Mouse (Mus musculus) natural killer cell, adult 2 months (primary cell): Measurements from ENCODE around the gene Coro2a.
"Not testable (repeated sequence)": the region's sequence is repeated elsewhere in the genome, so short reads cannot be mapped to it uniquely, and the experiment has no call there.

Experiments used
- DNase-seq, 2 experiments: peaks; one replicate each; pipeline ENCODE4 v3.0.0; 2022; ENCODE audit warnings: low spot score in 2 of 2

The Coro2a gene

GRCm38 (mm10) chr4:46601844-46602423, at the start of gene Coro2a:
Gene Coro2a (minus strand): TSS chr4:46602202.
- peak; percentile 78 to 86 for DNase-seq

- peak; percentile 93 to 96 for DNase-seq
These were observed 48.2 kb upstream of the Coro2a start, which contains the start of gene Tbc1d2 for GRCm38 (mm10) chr4:46650086-46650753. Gene Tbc1d2 (minus strand): TSS chr4:46650209.

GRCm38 (mm10) chr4:46649161-46649560, 47.2 kb upstream of the Coro2a start:
- DNase-seq = no peak

- no peak for DNase-seq
These were observed 41.7 kb upstream of the Coro2a start for GRCm38 (mm10) chr4:46643676-46644112.

- DNase-seq = no peak
These were observed 41.1 kb upstream of the Coro2a start for GRCm38 (mm10) chr4:46642924-46643675.

GRCm38 (mm10) chr4:46641283-46641682, 39.3 kb upstream of the Coro2a start:
- no peak for DNase-seq

- no peak for DNase-seq
These were observed 37.9 kb upstream of the Coro2a start for GRCm38 (mm10) chr4:46639866-46640265.

GRCm38 (mm10) chr4:46637250-46637649, 35.2 kb upstream of the Coro2a start:
- DNase-seq = not testable (repeated sequence)

- no peak for DNase-seq
These were observed 33.9 kb upstream of the Coro2a start for GRCm38 (mm10) chr4:46635702-46636430.

- no peak for DNase-seq
These were observed 32.9 kb upstream of the Coro2a start for GRCm38 (mm10) chr4:46634881-46635280.

GRCm38 (mm10) chr4:46633565-46633964, 31.6 kb upstream of the Coro2a start:
- not testable (repeated sequence) for DNase-seq

- DNase-seq = no peak
These were observed 30.5 kb upstream of the Coro2a start for GRCm38 (mm10) chr4:46632465-46632864.

GRCm38 (mm10) chr4:46630390-46630789, 28.4 kb upstream of the Coro2a start:
- peak; percentile 20 to 43 for DNase-seq

GRCm38 (mm10) chr4:46628873-46629272, 26.9 kb upstream of the Coro2a start:
- DNase-seq = no peak

GRCm38 (mm10) chr4:46628081-46628480, 26.1 kb upstream of the Coro2a start:
- DNase-seq = no peak

GRCm38 (mm10) chr4:46625101-46625500, 23.1 kb upstream of the Coro2a start:
- DNase-seq = no peak

- DNase-seq = no peak
These were observed 21.0 kb upstream of the Coro2a start for GRCm38 (mm10) chr4:46623007-46623406.

GRCm38 (mm10) chr4:46620946-46621345, 18.9 kb upstream of the Coro2a start:
- DNase-seq = no peak

GRCm38 (mm10) chr4:46620330-46620729, 18.3 kb upstream of the Coro2a start:
- no peak for DNase-seq

GRCm38 (mm10) chr4:46618196-46618817, 16.3 kb upstream of the Coro2a start:
- no peak for DNase-seq

GRCm38 (mm10) chr4:46617408-46617807, 15.4 kb upstream of the Coro2a start:
- DNase-seq = no peak

GRCm38 (mm10) chr4:46614641-46615040, 12.6 kb upstream of the Coro2a start:
- no peak for DNase-seq
